Mouse (Mus musculus) liver, adult 2 months (tissue): ENCODE data around the gene Gm29133. TPM values are rescaled to one million over a fixed set of nuclear protein-coding genes. Genes with fewer than 3 reads are reported as not detected.

Source experiments
- DNase-seq: peaks from one replicate; pipeline ENCODE4 v3.0.0-alpha.2; 2011; ENCODE audit warnings: low read depth, low spot score; ENCODE audit errors: extremely low read depth
- H3K27ac ChIP-seq: fragments of 200-500 bp; replicated peaks from 2 replicates; pipeline ENCODE4 v1.5.1; 2012; ENCODE audit warnings: low read depth, mild to moderate bottlenecking, control low read depth, inconsistent platforms, low read length; ENCODE audit not compliant: insufficient read depth
- H3K27me3 ChIP-seq: fragments of 200-500 bp; 2 replicates; pipeline ENCODE4 v1.6.1; 2012; ENCODE audit warnings: mild to moderate bottlenecking, moderate library complexity, low read length, inconsistent platforms; ENCODE audit not compliant: control insufficient read depth, insufficient read depth
- H3K36me3 ChIP-seq: fragments of 200-500 bp; 2 replicates; pipeline ENCODE4 v1.6.1; 2012; ENCODE audit warnings: low read length, inconsistent platforms; ENCODE audit not compliant: control insufficient read depth, insufficient read depth
- H3K4me1 ChIP-seq: fragments of 200-500 bp; 2 replicates; pipeline ENCODE4 v1.6.1; 2011; ENCODE audit warnings: low read length; ENCODE audit not compliant: control insufficient read depth, insufficient read depth
- H3K4me3 ChIP-seq: fragments of 200-500 bp; 2 replicates; pipeline ENCODE4 v1.5.1; 2011; ENCODE audit warnings: low read depth, mild to moderate bottlenecking, control low read depth, low read length, moderate library complexity; ENCODE audit not compliant: insufficient read depth
- H3K79me2 ChIP-seq: fragments of 200-500 bp; 2 replicates; pipeline ENCODE4 v1.6.1; 2012; ENCODE audit warnings: inconsistent platforms, mild to moderate bottlenecking, low read length, moderate library complexity; ENCODE audit not compliant: control insufficient read depth, insufficient read depth
- H3K9ac ChIP-seq: fragments of 200-500 bp; 2 replicates; pipeline ENCODE4 v1.6.1; 2012; ENCODE audit warnings: low read depth, mild to moderate bottlenecking, control low read depth, inconsistent platforms, low read length
- CTCF ChIP-seq: fragments of 200-500 bp; IDR thresholded peaks from 2 replicates; pipeline ENCODE4 v1.5.1; 2011; ENCODE audit warnings: low read depth, low read length, control low read depth
- POLR2A ChIP-seq: fragments of 200-500 bp; IDR thresholded peaks from 2 replicates; pipeline ENCODE4 v1.6.1; 2011; ENCODE audit warnings: low read length, control low read depth; ENCODE audit not compliant: insufficient read depth; ENCODE audit errors: extremely low read depth
- WGBS: fragments of 180-500 bp; shearing (Covaris S2); methylation state at CpG from one replicate; pipeline ENCODE4 v1.1.7; 2018; 5-methylcytosine and 5-hydroxymethylcytosine counted together
- polyA plus RNA-seq: library from polyadenylated mRNA; depleted of rRNA; stranded (reverse); fragments of >200 nt; gene quantifications from 2 replicates; pipeline ENCODE4 v1.2.3, GENCODE M21; 2012; rRNA removed
- total RNA-seq: library from RNA; depleted of rRNA; stranded (reverse); fragments of >200 nt; gene quantifications from 2 replicates; pipeline ENCODE4 v1.2.3, GENCODE M21; 2014; rRNA removed

Gm29133 gene
- not detected in 2 replicates for total RNA-seq
- polyA plus RNA-seq = not detected in 2 replicates

GRCm38 (mm10) chr3:75747897-75748296 is at the start of gene Gm29133:
TSS of gene Gm29133 (plus strand) at chr3:75748197.
- Histone ChIP-seq H3K4me1 (no peaks in the 10 kb centered on the region), H3K36me3 (no peaks in the 10 kb centered on the region), H3K79me2 (no peaks in the 10 kb centered on the region), H3K27ac (no peak within 1 kb of the TSS), H3K4me3 (no peak within 1 kb of the TSS), H3K27me3 (no peaks in the 10 kb centered on the region), H3K9ac (no peak within 1 kb of the TSS)
- WGBS = 74% methylated on average over 5 of the region's 5 CpGs
- DNase-seq = no peak
- TF ChIP-seq POLR2A (no peak), CTCF (no peak)

GRCm38 (mm10) chr3:75699088-75699487 is 48.9 kb upstream of the Gm29133 start:
- Histone ChIP-seq H3K79me2 (no peaks in the 10 kb centered on the region), H3K4me3 (no peak overlapping the region), H3K36me3 (no peaks in the 10 kb centered on the region), H3K27ac (no peak overlapping the region), H3K27me3 (no peaks in the 10 kb centered on the region), H3K9ac (no peak overlapping the region), H3K4me1 (no peaks in the 10 kb centered on the region)
- WGBS = 84% methylated on average over 3 of the region's 3 CpGs
- no peak for TF ChIP-seq CTCF
- TF ChIP-seq POLR2A = no peak
- DNase-seq = no peak

GRCm38 (mm10) chr3:75701336-75701735 is 46.7 kb upstream of the Gm29133 start:
- Histone ChIP-seq H3K4me1 (no peaks in the 10 kb centered on the region), H3K9ac (no peak overlapping the region), H3K36me3 (no peaks in the 10 kb centered on the region), H3K27ac (no peak overlapping the region), H3K27me3 (no peaks in the 10 kb centered on the region), H3K4me3 (no peak overlapping the region), H3K79me2 (no peaks in the 10 kb centered on the region)
- WGBS = 85% methylated on average over 3 of the region's 3 CpGs
- TF ChIP-seq POLR2A (no peak), CTCF (no peak)
- DNase-seq = no peak

GRCm38 (mm10) chr3:75706536-75706935 is 41.5 kb upstream of the Gm29133 start:
- no peak overlapping the region for H3K27ac ChIP-seq
- no peaks in the 10 kb centered on the region for H3K4me1 ChIP-seq
- H3K36me3 ChIP-seq = no peaks in the 10 kb centered on the region
- no peaks in the 10 kb centered on the region for H3K79me2 ChIP-seq
- H3K27me3 ChIP-seq = no peaks in the 10 kb centered on the region
- WGBS = 66% methylated on average over 3 of the region's 3 CpGs
- no peak overlapping the region for H3K9ac ChIP-seq
- no peak for DNase-seq
- H3K4me3 ChIP-seq = no peak overlapping the region
- TF ChIP-seq CTCF (no peak), POLR2A (no peak)

GRCm38 (mm10) chr3:75713678-75714295 is 34.2 kb upstream of the Gm29133 start:
- H3K36me3 ChIP-seq = no peaks in the 10 kb centered on the region
- H3K27me3 ChIP-seq = no peaks in the 10 kb centered on the region
- no peak overlapping the region for H3K27ac ChIP-seq
- DNase-seq = no peak
- H3K79me2 ChIP-seq = no peaks in the 10 kb centered on the region
- no peak overlapping the region for H3K4me3 ChIP-seq
- H3K4me1 ChIP-seq = no peaks in the 10 kb centered on the region
- H3K9ac ChIP-seq = no peak overlapping the region
- TF ChIP-seq CTCF (no peak), POLR2A (no peak)
- WGBS = 72% methylated on average over 3 of the region's 3 CpGs

GRCm38 (mm10) chr3:75720663-75721062 is 27.3 kb upstream of the Gm29133 start:
- peak; percentile 39 for DNase-seq
- Histone ChIP-seq H3K36me3 (no peaks in the 10 kb centered on the region), H3K27me3 (no peaks in the 10 kb centered on the region), H3K4me1 (no peaks in the 10 kb centered on the region), H3K27ac (no peak overlapping the region), H3K9ac (no peak overlapping the region), H3K4me3 (no peak overlapping the region), H3K79me2 (no peaks in the 10 kb centered on the region)
- 25% methylated on average over 2 of the region's 2 CpGs for WGBS
- TF ChIP-seq CTCF (0 out of 2 replicates have a peak, but pooled peaks have one; percentile 6), POLR2A (no peak)
